8 mouse cellular contexts compared by ENCODE assay signal in the genomic region with DNA sequence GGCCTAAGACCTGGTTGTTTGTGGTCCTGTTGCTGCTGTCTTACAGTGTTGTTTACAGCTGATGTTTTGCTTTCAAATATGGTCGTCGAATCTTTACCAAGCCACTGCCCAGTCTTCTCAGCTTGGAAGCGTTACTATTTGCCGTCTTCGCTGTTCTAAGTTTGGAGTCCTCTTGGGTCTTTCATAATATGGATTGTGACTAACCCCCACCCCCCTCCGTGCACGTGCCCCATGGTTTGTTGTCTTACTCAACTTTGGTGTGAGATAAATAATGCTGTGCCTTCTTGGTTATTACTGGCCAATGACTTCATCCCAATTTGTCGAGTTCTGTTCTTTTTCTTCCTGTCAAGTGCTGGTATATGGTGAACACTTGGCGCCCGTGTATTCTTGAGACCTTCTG. TPM values are rescaled to one million over a fixed set of nuclear protein-coding genes. Genes with fewer than 3 reads are reported as not detected.
DNase-seq lines count a peak whose midpoint lies in the region; ATAC-seq and TF ChIP-seq lines count a peak whose summit lies in the region.

No protein-coding gene starts in this region.

- no peaks in the 10 kb centered on the region for H3K27me3 ChIP-seq in CH12.LX (replicated peaks)
- H3K27me3 ChIP-seq in liver, embryonic 16.5 days (ENCODE audit: control insufficient read depth, insufficient read depth, low read depth, low read length), result no peaks in the 10 kb centered on the region

- no peak for TF ChIP-seq RAD21 in CH12.LX (IDR thresholded peaks at IDR 0.05; ENCODE audit: low read depth, low read length)

- peaks cover 18% of the 10 kb centered on the region for H3K79me2 ChIP-seq in CH12.LX (replicated peaks; ENCODE audit: control insufficient read depth, extremely low read depth, insufficient read depth, poor library complexity, severe bottlenecking)

- H3K4me2 ChIP-seq in CH12.LX (ENCODE audit: insufficient read depth, low read depth, poor library complexity, severe bottlenecking), result peak overlapping the region; percentile 72
- peak overlapping the region; percentile 82 for H3K4me2 ChIP-seq in liver, embryonic 16.5 days (ENCODE audit: low read depth, low read length)

- dilution Hi-C loops in CH12.LX (cut with MboI; ENCODE audit: extremely low pct_ligation_motif_present, extremely low pct_unique_long_range_greater_than_20kb, low sequenced_read_pairs), result no loop called here

- H3K4me3 ChIP-seq in CH12.LX (replicated peaks in 1 of 3; ENCODE audit: low read depth in 2 of 3, low read length in 2 of 3, poor library complexity in 1 of 3), result peak overlapping the region; percentile 82 to 88 (median 86)
- peak overlapping the region; percentile 85; the same call in 1 of the 2 replicates for H3K4me3 ChIP-seq in liver, embryonic 16.5 days (ENCODE audit: low read depth, low read length)

- 0 out of 2 replicates have a peak, but pooled peaks have one; percentile 12 for ATAC-seq in granulocyte monocyte progenitor cell, adult 5-6 weeks (replicated peaks; ENCODE audit: poor library complexity, severe bottlenecking)
- no peak for ATAC-seq in liver, embryonic 16.5 days (ENCODE audit: low read depth)
- no peak for ATAC-seq in megakaryocyte-erythroid progenitor cell, adult 5-6 weeks (replicated peaks; ENCODE audit: low FRiP score, low TSS enrichment, poor library complexity, severe bottlenecking)

- H3K27ac ChIP-seq in CH12.LX (ENCODE audit: insufficient read depth, low read depth), result no peak overlapping the region
- H3K27ac ChIP-seq in liver, embryonic 16.5 days (ENCODE audit: low read length), result no peak overlapping the region

- no peak for TF ChIP-seq POLR2A in CH12.LX (IDR thresholded peaks at IDR 0.05; ENCODE audit: low read depth, low read length)

- H3K4me1 ChIP-seq in CH12.LX (ENCODE audit: control insufficient read depth in 1 of 2, insufficient read depth in 2 of 2), result peaks cover 5 to 29% of the 10 kb centered on the region in 2 experiments
- H3K4me1 ChIP-seq in liver, embryonic 16.5 days (ENCODE audit: control insufficient read depth, low read depth, low read length), result peaks cover 9% of the 10 kb centered on the region

- TF ChIP-seq EP300 in CH12.LX (IDR thresholded peaks at IDR 0.05; ENCODE audit: low read length), result no peak

- H3K9ac ChIP-seq in CH12.LX (ENCODE audit: insufficient read depth, low read depth), result peak overlapping the region; percentile 70
- H3K9ac ChIP-seq in liver, embryonic 16.5 days (ENCODE audit: low read depth, low read length), result peak overlapping the region; percentile 81

- peaks cover 0 to 12% of the 10 kb centered on the region in 2 experiments for H3K36me3 ChIP-seq in CH12.LX (replicated peaks in 1 of 2; ENCODE audit: control insufficient read depth in 1 of 2, insufficient read depth in 1 of 2, low read length in 1 of 2)
- no peaks in the 10 kb centered on the region for H3K36me3 ChIP-seq in liver, embryonic 16.5 days (ENCODE audit: control insufficient read depth, insufficient read depth)

- TF ChIP-seq CTCF in CH12.LX (conservative IDR thresholded peaks at IDR 0.05 in 1 of 2, IDR thresholded peaks at IDR 0.05 in 1 of 2; ENCODE audit: low read depth in 2 of 2, low read length in 2 of 2), result no peak

- peak; percentile 19 for DNase-seq in cerebellum, adult 9-10 months
- DNase-seq in cerebellum, adult 11 months, result no peak
- DNase-seq in CH12.LX (ENCODE audit: extremely low read depth), result no peak
- DNase-seq in adrenal gland, adult 8-10 months, result no peak
- no peak for DNase-seq in kidney, postnatal 4 days

- in situ Hi-C loops in CH12.LX (cut with MboI; ENCODE audit: low pct_ligation_motif_present, low pct_unique_long_range_greater_than_20kb, low sequenced_read_pairs), result no loop called here

- 68% methylated on average over 10 of the region's 10 CpGs for WGBS in liver, embryonic 16.5 days (ENCODE audit: insufficient replicate concordance)

- H3K9me3 ChIP-seq in CH12.LX (replicated peaks; ENCODE audit: low read length), result no peaks in the 10 kb centered on the region
- no peaks in the 10 kb centered on the region for H3K9me3 ChIP-seq in liver, embryonic 16.5 days (replicated peaks; ENCODE audit: control insufficient read depth, low read length)

TF ChIP-seq in CH12.LX, 34 proteins besides CTCF, POLR2A, EP300 and RAD21:
- TF ChIP-seq BHLHE40 (IDR thresholded peaks at IDR 0.05; ENCODE audit: low read depth, low read length) (peak; percentile 86), ELF1 (IDR thresholded peaks at IDR 0.05; ENCODE audit: low read depth, low read length) (no peak)

RNA-seq across cellular contexts. Expression of gene Fbxl4, which starts 1.1 kb away (rescaled TPM):
- total RNA-seq in CH12.LX (2012; rRNA removed) (10.0 and 12.0 TPM in 2 replicates), CH12.LX (2014; rRNA removed) (16.9 and 17.0 TPM in 2 replicates)
- 8.4 and 9.8 TPM in 2 replicates for polyA plus RNA-seq in CH12.LX (2012; ENCODE audit: insufficient read length, low read depth)
- total RNA-seq in granulocyte monocyte progenitor cell, adult 5-6 weeks (2014; fragmentation: Nextera tagmentation), result 6.0 and 10.6 TPM in 2 replicates
- total RNA-seq in granulocyte monocyte progenitor cell, adult 5-6 weeks (2017), result 6.6 and 7.5 TPM in 2 replicates
- polyA plus RNA-seq in liver, embryonic 16.5 days (2015; fragmentation: Nextera tagmentation; extraction: Ambion mirVana), result 3.9 and 4.9 TPM in 2 replicates
- total RNA-seq in adrenal gland, adult 8-10 months (2022), result 10 to 100 TPM; 22.2 to 24.4 (median 24.0) TPM
- total RNA-seq in megakaryocyte-erythroid progenitor cell, adult 5-6 weeks (2014; fragmentation: Nextera tagmentation), result 11.6 and 14.5 TPM in 2 replicates
- total RNA-seq in megakaryocyte-erythroid progenitor cell, adult 5-6 weeks (2017), result 4.7 and 12.8 TPM in 2 replicates
